Mouse (Mus musculus): ENCODE measurements around the gene Arhgap24.

Gene Arhgap24

DNA sequence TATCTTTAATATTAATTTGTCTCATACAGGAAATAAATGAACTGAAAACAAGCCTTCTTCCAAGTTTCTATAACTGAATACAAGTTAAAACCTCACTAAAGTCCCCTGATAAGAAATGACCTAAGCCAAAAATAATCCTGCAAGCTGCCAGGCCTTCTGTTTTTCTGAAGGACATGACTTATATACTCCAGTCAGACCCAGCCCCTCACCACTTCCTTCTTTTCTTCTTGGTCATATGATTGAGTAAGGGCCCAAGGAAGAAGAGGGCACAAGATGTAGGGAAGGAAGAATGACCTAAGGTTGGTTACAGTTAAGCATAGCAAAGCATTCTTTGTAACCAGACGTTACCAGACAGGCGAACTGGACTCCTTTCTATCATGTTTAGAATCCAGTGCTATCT is 21.1 kb downstream of the Arhgap24 start:
- DNase-seq (ENCODE audit: low spot score in 2 of 2), result no peak

DNA sequence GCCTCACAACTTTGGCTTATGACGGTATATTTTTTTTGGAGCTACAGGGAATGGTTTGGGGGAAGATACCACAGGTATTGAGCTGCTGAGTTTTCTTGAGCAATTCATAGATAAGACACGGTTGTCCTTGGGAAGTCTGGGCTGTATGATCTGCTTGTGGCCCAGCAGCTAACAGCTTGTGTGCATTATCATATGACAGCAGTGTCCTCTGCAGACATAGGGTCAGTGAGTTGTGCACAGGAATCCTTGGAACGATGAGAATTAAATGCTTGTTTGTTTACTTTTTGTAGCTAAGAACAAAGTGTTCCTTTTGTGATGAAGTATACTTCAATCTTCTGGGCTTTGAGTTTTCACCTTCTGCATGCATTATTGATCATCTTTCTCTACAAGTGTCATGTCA is 21.9 kb downstream of the Arhgap24 start:
- DNase-seq (ENCODE audit: low spot score in 2 of 2), result no peak

DNA sequence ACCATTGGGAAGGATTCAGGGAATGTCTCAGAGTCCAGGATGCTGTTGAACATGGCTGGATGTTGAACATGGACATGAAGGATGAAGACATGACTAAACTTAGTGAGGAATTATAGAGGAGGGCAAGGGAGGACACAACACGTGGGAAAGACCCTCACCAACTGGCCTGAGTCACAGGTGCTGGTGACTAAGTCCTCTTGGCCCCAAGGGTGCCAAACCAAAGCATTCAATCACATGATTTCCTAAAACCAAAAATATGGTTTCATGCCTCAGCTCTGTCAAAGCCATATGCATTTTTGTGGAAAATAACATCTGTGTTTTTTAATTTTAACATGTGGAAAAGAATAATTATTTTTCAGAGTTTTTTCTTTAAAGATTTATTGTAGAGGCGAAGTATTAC is 22.7 kb downstream of the Arhgap24 start:
- DNase-seq (ENCODE audit: low spot score in 2 of 2), result no peak

DNA sequence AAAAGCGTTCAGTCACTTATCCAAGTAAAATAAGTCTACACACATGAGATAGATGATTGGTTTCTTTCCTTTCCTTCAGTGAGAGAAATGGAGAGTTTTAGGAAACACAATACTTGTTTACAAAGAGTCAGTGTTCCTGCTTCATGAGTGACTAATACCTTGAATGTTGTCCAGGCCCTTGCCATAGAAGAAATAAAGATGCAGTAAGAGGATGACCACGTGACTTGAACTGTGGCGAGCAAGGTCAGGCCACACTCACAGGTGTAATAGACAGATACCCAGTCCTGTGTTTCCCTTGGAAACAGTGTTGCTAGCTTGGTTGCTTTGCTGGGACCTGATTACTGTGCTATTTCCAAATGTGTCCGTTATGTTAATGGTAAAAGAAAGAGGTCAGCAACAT is 23.4 kb downstream of the Arhgap24 start:
- no peak for DNase-seq (ENCODE audit: low spot score in 2 of 2)

DNA sequence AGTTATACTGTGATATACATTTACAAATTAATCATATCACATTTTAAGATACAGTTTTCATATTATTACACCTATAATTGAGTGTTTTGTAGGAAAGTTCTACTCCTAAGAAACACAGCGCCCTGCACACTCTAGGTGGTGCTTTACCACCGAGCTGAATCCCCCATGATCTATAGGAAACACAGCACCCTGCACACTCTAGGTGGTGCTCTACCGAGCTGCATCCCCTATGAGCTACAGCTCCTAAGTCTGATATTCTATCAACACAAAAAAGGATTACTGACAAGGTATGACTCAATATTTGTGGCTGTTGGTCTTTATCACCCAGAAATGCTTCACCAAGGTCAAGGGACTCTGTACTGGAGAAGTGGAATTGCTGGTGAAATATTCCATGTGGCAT is 27.0 kb downstream of the Arhgap24 start:
- DNase-seq (ENCODE audit: low spot score in 2 of 2), result no peak

DNA sequence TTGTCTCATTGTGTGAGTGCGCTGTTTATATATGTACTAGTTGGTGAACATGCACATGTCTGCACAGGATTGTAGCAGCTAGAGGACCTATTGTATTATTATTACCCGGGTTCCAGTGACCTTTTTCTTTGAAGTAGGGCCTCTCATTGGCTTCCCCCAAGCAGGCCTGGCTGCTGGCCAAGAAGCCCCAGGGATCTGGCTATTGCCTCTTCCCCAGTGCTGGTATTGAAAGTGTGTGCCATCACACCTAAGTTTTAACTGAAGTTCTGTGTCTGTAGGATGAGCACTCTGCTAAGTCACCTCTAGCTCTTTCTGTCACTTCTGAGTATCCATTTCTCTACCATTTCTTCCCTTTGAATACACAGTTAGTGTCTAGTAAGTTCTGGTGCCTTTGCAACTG is 28.2 kb downstream of the Arhgap24 start:
- no peak for DNase-seq (ENCODE audit: low spot score in 2 of 2)

DNA sequence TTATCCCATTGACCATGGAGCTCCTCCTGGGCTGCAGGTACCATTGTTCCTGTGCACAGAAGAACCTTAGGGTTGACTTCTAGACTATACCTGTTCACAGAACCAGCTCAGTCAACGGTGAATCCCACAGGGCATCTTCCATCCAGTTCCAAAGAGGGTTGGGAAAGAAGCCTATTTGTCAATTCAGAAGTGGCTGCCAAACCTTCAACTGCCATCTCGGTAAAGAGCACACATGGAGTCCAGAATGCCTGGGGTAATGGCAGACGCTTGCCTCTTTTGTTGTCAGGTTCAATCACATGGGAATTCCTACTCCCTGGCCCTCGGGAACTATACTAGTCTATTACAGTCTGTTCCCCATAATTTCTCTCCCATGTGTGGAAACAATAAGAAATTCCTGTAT is 30.5 kb downstream of the Arhgap24 start:
- DNase-seq (ENCODE audit: low spot score in 2 of 2), result no peak

DNA sequence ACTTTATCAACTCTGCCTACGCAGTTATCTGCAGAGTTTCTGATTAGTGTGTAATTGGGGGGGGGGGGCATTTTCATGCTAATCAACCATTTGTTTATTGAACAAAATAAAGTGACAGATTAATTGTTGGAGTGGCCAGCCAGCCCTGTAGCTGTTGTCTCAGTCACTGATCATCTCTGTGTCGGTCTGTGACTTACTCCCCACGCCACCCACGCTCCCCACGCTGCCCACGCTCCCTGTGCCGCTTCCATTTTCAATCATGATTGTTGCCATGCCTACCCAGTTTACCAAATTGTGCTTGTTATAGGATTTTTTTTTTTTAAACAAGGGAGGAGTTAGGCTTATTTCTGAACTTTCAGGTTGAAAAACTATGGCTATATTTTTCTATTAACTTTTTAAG is 34.3 kb downstream of the Arhgap24 start:
- DNase-seq (ENCODE audit: low spot score in 2 of 2), result no peak

DNA sequence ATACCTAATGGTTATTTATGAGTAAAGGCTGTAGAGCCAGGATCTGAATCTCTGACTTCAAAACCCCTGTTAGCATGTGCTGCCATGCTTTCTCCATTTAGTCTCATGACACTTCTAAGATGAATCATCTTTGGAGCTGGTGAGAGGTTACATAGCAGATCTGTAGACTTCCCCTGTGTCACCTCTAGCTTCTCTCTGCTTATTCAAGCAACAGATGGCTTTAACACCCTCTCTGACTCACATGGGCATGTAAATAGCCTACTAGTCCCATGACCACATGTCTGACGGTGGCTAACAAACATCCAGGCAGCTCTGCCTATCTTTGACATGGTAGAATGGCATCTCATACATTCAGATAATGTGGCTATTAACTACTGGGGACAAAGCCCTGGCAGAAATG is 39.3 kb downstream of the Arhgap24 start:
- no peak for DNase-seq (ENCODE audit: low spot score in 2 of 2)

DNA sequence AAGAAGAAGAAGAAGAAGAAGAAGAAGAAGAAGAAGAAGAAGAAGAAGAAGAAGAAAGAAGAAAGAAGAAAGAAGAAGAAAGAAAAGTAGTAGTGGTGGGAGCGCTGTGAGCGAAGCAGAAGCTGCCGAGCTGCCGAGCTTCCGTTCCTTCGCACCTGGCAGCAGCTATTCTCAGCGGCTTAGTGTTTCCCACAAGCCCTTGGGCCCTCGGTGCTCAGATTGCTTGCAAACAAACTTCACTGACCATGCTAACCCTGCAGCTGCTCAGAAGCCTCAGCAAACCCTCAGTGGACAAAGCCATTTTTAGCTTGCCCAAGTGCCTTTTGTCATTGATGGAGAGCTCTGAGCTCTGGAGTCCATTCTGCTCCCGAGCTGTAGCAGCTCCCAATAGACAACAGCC is 54.1 kb downstream of the Arhgap24 start:
- no peak for DNase-seq (ENCODE audit: low spot score in 2 of 2)

DNA sequence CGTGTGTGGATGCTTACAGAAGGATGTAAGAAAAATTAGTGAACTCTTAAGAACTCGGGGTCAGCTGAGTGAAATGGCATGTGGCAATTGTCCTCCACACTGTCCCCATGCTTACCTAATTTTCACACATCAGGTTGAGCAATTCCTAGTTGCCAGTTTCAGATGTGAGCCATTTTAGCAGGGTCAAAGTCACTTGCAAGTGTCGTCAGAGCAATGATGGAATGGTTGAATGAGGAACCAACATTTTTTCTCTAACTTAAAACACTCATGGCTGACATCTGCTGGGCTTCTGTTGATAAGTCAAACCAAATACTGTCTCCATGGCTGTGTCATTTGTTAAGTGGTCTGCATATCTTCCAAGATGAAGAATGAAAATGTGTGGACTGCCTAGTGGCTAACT is 56.6 kb downstream of the Arhgap24 start:
- DNase-seq (ENCODE audit: low spot score in 2 of 2), result no peak

DNA sequence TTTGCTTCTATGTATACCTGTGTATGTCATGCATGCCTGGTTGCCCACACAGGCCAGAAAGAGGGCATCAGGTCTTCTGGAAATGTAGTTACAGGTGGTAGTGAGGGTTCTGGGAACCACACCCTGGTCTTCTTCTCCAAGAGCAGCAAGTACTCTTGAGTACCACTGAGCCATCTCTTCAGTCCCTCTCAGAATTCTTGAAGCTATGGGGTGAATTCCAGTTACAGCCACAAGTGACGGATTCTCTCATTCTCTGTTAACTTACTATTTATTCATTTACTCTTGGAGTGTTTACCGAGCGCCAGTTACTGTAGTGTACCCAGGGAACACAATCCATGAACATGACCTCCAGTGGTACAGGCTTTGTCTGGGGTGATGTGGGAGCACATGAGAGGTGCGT is 65.1 kb downstream of the Arhgap24 start:
- DNase-seq (ENCODE audit: low spot score in 2 of 2), result no peak

DNA sequence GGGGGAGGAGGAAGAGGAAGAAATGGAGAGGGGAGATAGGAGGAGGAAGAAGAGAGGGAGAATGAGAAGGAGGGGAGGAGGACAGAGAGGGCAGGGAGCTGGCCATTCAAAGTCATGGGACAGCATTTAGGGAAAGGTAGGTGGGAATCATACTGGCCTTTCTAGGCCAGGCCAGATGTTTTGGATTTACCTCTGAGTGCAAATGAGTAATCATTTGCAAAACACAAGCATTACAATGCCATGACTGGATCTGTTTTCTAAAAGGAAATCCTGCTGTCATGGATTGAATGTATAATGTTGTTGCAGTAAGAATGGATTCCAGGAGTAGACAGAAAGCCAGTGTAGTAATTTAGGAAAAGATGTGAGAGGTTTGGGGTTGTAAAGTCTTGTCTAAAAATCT is 66.6 kb downstream of the Arhgap24 start:
- DNase-seq (ENCODE audit: low spot score in 2 of 2), result no peak

DNA sequence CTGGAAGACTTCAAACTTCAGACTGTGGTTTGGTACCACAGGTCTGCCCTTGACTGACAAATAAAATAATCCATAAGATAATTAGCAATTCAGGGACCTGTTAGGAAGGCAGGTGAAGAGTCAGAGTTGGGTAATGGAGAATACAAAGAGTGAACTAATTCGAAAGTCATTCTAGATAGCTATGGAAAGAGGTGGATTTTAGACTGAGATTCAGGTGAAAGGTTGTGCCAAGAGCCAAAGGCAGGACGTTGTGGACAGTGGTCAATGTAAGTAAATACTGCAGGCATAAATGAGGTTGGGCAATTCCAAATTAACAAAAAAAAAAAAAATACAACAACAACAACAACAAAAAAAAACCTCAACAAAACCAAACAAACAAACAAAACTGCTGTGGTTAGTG is 67.2 kb downstream of the Arhgap24 start:
- no peak for DNase-seq (ENCODE audit: low spot score in 2 of 2)

DNA sequence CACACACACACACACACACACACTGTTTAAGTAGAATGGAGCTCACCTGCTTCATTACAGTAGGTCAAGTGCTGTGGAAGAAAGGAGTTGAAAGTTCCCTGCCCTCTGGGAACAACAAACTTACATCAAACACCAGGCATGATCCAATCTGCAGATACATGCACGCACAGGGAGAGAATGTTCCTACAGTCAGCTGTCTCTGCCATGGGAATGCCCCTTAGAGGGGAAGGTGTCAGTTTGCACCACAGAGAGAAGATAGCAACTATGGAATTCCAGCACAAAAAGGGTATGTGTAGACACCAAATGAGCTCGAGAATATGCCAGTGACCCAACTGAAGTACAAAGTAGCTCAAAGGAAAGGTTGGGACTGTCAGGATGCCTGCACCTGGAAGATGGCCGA is 69.0 kb downstream of the Arhgap24 start:
- no peak for DNase-seq (ENCODE audit: low spot score in 2 of 2)

DNA sequence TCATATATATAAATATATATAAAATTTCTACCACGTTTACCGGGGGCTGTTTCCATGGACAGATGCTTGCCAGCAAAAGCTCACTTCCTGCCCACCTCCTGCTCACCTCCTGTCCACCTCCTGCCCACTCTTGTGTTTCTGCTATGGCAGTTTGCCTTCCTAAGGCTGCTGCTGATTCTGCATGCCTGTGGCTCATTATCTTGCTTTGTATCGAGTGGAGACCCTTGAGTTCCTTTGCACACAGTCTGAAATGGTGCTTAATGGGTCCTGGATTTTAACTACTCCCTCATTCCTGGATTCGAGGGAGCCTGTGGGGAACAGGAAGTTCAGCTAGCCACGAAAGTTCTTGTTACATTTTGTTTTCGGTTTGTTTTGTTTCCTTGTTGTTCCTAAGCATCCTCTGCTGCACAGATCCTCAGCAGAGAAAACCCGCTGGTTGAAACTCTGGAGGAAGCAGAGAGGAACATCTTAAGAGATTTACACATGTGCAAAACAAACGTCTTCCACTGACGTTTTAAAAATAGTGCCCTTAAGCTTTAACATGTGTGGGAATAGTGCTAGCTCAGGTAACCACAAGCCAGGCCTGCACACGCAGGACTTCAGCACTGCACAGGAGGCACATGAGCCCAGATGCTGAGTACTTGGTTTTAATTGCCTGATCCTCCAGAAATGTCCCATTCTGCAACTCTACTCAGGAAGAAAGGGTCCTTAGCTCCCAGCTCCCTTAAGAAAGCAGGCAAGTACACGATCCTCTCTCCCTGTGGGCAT is 69.9 kb downstream of the Arhgap24 start:
- DNase-seq (ENCODE audit: low spot score in 2 of 2), result no peak

DNA sequence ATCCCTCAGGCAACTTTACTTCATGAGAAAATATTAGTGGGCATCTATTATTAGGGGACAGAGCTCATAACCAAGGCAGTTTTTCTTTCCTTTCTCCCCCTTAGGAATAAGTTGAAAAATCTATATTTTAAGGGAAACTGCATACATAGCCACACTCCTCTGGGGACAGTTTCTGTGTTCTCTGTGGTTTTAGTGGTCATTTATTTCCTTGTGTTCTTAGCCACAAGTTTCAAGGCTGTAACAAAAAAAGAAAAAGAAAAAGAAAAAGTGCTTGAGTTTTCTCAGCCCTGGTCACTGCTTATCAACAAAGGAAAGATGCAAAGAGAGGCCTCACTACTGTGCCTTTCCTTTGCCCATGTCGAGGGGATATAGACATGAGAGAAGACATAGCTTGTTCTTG is 71.3 kb downstream of the Arhgap24 start:
- no peak for DNase-seq (ENCODE audit: low spot score in 2 of 2)

DNA sequence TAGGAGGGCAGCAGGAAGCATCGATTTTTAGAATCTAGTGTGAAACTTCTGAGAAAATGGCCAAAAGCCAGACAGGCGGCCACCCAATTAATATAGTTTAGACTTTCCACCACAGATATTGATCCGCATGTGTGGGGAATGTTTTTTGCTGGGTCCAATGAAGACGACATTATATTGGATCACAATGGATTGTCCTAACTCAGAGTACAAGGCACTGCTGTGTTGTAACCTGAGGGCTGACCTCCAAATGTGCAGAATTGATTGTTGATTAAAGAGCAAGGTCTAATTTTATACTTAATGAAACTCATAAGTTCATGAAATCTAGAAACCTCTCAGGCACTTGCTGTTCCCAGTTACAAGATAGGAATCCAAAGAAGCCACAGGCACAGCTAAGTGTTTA is 74.8 kb downstream of the Arhgap24 start:
- no peak for DNase-seq (ENCODE audit: low spot score in 2 of 2)

DNA sequence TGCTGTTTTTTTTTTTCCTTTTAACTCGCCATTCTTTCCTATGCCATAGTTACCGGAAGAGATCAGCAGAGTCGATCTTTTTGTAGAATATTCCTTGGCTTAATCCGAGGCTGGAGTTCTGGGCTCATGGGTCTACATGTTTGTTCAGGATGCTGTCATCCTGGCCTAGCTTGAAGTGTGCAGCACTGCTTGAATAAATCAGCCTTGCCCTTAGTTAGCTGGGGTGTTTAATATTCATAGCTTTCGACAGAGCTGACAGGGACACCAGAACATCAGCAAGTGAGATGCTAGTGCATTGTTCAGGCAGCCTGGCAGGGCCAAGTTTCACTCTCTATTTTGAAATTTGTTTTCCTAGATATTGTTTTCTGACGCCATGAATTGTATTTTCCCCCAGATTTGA is 79.1 kb downstream of the Arhgap24 start:
- DNase-seq (ENCODE audit: low spot score in 2 of 2), result no peak

DNA sequence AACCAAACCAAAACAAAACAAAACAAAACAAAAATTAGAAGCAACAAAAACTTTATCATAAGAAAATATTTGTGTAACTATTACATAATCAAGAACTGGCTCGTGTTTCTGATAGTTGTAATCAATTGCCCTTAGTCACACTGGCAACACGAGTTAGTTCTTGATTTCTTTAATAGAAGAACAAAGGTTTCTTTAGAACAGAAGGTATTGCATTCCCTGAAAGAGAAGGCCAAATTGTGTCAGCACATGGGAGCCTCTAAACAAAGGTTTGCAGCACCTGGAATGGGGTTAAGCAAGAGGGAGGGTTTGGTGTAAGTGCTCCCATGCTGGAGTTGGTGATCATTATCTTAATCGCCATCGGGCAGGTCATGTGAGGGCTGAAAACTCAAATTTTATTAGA is 82.8 kb downstream of the Arhgap24 start:
- no peak for DNase-seq (ENCODE audit: low spot score in 2 of 2)

DNA sequence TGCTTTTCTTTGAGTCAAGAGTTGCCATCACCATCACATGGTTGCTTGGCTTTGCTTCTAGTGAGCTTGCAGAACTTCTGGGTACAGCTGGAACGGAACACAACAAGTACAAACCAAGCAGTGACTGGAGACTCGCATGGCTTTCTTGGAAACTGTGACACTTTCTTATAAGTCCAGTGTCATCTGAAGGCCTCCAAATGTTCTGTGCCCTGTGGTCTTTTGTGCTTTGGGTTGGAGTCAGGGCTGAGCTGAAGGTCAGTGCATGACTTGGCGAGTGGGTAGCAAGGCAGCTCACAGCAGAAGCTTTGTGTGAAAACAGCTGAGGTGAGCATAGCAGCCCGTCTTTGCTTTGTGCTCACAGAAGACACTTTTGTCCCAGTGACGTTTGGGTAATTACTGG is 87.6 kb downstream of the Arhgap24 start:
- DNase-seq (ENCODE audit: low spot score in 2 of 2), result no peak

DNA sequence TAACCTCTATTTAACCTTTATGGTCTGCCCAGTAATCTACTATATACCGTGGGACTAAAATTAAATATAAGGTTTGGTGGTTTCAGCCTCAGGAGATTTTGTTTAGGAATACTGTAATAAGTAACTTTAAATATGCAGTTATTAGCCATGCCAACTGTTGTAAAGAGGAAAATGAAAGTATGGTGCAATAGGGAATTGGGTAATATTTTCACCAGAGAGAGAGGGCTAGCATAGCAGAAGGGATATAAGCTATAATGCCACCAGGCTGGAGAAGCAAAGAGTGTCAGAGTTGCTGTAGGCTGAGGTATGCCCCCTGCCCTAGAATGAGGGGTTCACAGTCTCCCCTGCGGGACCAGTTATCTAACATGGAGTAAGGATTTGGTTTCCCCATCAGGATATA is 90.3 kb downstream of the Arhgap24 start:
- DNase-seq (ENCODE audit: low spot score in 2 of 2), result no peak

DNA sequence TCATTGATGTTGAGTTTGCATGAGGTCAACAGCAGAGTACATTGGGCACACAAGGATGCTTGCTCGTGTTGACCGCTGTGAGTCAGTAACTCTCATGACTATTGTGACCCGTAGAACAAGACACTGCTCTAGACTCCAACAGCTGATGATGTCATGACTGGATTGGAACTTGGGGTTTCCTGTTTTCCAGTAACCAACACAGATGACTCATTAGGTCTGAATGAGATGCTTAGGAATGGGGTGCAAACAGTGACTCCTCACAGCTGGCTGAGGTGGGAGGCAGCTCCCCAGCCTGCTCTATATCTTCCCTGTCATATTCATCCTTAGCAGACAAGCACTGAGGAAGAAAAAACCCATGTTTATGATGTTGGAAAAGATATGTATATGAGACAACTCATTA is 95.6 kb downstream of the Arhgap24 start:
- DNase-seq (ENCODE audit: low spot score in 2 of 2), result no peak

DNA sequence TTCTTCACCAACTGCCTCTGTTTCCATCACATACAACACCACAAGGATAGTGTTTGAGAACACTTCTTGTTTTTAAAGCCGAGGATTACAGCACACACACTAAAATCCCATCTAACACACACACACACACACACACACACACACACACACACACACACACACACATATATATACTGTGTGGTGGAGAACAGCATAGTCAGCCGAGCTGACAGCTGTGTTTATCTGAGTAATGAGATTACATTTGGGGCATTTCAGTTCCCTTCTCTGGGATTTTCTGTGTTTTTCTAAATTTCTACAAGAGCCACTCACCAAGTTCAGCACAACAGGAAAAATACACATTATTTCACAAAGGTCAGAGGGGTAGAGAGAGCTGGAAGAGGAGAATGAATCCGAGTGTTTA is 96.5 kb downstream of the Arhgap24 start:
- no peak for DNase-seq (ENCODE audit: low spot score in 2 of 2)
